Mouse (Mus musculus) urinary bladder, adult 18-20 months (tissue): Measurements from ENCODE around the gene Mfsd4b2.

Experiments
- DNase-seq, 2 experiments: peaks; one replicate each; pipeline ENCODE4 v3.0.0; 2022; ENCODE audit warnings: low spot score in 2 of 2, mixed read lengths in 2 of 2

The Mfsd4b2 gene

GRCm38 (mm10) chr10:39893702-39894697 lies 32.7 kb downstream of the Mfsd4b2 start:
- no peak for DNase-seq

DNA sequence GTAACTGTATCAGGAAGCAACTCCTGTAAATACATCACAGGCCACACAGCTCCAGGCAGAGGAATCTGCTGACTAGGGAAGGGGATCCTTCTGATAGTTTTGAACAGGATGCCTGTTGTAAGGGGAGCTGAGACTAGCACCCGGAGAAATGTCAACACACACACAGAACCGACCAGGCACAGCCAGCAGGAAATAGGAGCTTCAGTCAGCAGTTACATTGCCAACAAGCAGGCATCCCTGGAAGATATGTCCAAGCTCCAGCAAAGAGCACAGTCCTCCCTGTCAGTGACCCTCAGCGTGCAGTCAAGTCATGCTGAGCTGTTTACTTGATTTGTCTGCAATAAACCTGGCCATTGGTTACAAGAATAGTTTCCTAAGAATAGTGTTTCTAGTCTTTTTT lies 38.1 kb downstream of the Mfsd4b2 start:
- DNase-seq: no peak
